Mouse (Mus musculus) gastrocnemius, postnatal 4 days (tissue): ENCODE measurements at regions not wholly inside any gene's neighbourhood (a gene's known extent, or its start where the extent isn't known, plus 50 kb on each side); places are given as distances from the start of the nearest gene placed in this dataset.

ENCODE experiments used
- DNase-seq, 2 experiments: peaks; one replicate each; pipeline ENCODE4 v3.0.0; 2021 to 2022; ENCODE audit warnings: low spot score in 2 of 2, mixed read lengths in 2 of 2

- no peak for DNase-seq
These were observed 443.7 kb upstream of the Sel1l start for GRCm38 (mm10) chr12:92292460-92293340.

GRCm38 (mm10) chr12:92291490-92291889 is 442.5 kb upstream of the Sel1l start:
- no peak for DNase-seq

DNA sequence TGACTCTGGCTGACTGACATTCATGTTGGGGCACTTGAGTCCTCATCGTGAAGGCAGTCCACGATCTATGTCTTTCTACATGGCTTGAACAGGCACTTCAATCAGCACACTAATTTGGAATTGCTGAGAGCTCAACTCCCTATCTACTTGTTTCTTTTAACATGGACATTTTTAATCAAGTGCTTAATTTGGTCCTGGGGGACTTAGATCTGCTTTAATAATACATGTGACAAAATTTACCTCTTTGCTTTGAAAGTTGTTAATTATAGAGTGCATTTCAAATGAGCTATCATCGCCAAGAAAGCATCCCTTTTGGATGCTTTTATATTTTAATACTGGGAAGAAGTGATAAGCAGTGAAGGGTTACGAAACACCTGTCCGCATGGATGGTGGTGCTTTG is 436.6 kb upstream of the Sel1l start:
- DNase-seq = no peak

DNA sequence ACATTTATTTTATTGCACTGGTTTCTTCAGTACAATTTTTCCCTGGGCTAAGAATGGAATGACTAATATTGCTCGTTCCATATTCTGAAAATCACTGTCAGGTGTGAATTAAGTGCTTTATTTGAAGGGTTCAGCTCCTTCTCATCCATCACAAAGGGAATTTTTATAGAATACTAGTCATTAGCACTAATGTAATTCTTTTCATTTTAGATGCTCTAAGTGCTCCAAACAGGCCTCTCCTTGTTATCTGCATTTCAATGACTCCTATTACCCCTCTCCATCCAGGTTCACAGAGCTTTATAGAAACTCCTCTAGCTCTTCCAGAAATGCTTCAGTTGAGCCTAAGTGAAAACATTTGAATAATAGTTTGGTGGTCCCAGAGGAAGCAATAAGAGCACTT is 431.5 kb upstream of the Sel1l start:
- no peak for DNase-seq

GRCm38 (mm10) chr12:92251962-92252361 is 403.0 kb upstream of the Sel1l start:
- no peak for DNase-seq

GRCm38 (mm10) chr12:92246790-92247451 is 398.0 kb upstream of the Sel1l start:
- no peak for DNase-seq

GRCm38 (mm10) chr12:92239956-92240699 is 391.2 kb upstream of the Sel1l start:
- DNase-seq = no peak

DNA sequence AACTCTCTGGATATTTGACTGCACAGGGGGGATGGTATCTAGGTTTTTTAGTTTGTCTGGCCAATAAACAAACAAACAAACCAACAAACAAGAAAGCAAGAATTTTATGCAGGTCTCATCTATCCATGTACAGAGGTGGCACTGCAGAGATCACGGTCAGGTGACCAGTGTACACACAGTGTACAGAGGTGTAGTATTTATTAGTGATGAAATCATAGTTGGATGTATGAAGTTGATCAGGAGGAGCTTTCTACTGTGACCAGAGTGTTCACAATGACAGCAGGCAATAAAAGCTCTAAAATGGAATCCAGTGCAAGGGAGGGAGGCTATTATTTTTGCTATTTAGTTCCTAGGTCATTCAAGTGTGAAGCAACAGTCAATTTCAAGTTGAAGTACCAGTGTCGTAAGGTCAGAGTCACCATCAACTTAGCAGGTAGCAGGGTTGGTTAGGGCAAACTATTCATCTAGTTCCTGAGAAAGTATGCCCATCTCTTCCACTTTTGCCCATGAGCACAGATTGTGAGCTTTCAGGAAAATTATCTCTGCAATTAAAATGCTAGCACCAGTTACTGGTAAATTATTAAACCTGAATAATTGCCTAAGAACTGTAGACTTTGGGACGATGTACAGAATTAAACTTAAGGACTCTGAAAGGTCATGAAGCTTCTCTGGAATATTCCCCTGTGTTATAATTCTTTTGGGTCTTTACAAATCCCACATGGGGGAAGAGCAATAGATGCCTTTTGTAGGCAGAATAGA is 384.9 kb upstream of the Sel1l start:
- no peak for DNase-seq

DNA sequence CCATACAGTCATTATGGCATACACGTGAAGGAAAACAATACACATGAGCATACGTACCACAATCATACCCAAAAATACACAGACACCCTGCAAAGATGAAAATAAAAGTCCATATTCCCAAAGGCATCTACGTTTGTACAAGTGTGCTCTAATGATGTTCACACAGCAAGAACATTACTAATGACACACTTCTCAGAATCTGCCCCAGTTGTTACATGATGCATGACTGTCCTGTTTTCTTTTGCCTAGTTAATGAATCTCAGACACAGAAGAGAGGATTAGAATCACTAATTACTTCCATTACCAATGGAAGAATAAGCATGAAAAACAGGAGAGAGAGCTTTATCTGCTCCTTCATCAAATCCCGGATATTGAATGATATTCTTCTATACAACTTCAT is 379.6 kb upstream of the Sel1l start:
- DNase-seq = no peak

DNA sequence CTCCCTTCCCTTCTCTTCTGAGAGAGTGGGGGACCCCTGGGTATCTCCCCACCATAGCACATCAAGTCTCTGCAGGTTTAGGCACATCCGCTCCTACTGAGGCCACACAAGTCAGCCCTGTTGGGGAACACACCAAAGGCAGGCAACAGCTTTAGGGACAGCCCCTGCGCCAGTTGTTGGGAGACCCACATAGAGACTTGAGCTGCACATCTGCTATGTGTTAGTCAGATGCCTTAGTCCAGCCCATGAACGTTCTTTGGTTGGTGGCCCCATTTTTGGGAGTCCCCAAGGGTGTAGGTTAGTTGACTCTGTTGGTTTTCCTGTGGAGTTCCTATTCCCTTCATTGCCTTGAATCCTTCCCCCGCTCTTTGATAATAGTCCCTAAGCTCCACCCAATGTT is 354.4 kb upstream of the Sel1l start:
- DNase-seq = no peak

DNA sequence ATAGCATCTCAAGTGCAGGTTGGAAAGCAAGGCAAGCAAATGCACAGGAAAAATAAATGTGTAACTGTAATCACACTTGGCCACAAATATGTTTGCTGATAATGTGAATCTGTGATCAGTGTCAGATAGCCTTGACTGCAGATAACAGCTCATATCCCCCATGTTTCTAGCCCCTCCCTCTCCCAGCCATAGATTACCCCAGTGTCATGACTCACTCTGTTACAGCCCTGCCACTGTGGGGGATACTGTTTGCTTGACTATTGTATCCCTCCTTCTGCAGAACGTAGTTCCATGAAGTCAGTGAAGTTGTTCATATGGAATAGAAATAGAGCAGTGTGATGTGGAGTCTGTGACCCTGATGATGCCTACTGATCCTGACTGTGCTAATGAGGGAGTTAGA is 351.6 kb upstream of the Sel1l start:
- DNase-seq = no peak

GRCm38 (mm10) chr12:92198738-92199477 is 350.0 kb upstream of the Sel1l start:
- no peak for DNase-seq

DNA sequence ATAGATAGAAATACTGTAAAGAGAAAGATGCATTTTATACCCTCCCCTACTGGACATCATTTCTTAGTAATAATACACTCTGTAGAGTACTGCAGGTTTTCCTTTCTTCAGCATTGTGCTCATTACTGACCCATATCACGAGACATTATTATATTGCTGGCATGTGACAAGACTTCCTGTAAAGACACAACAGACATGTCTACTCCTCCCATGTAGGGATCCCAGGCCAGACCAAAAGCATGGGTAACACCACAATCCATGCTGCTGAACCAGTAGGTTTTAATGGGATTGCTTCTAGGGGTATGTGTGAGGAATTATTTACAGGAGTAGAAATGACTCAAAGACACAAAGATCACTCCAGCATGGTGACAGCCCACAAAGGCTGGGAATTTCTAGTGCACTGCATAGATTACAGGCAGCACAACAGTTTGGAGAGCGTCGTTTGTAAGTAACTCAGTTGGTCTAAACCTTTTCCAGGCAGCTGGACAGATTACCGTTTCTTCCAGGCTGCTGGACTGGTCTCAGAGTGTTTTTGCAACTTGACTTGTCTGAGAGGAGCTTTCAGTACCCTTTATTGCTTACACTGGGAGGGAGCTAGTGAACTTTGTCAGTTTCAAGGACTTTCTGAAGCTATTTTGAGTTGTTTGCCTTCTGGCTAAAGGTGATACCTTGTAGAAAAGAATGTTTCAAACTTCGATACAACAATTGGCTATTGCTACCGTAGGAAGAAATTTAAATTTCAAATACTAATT is 345.2 kb upstream of the Sel1l start:
- no peak for DNase-seq

DNA sequence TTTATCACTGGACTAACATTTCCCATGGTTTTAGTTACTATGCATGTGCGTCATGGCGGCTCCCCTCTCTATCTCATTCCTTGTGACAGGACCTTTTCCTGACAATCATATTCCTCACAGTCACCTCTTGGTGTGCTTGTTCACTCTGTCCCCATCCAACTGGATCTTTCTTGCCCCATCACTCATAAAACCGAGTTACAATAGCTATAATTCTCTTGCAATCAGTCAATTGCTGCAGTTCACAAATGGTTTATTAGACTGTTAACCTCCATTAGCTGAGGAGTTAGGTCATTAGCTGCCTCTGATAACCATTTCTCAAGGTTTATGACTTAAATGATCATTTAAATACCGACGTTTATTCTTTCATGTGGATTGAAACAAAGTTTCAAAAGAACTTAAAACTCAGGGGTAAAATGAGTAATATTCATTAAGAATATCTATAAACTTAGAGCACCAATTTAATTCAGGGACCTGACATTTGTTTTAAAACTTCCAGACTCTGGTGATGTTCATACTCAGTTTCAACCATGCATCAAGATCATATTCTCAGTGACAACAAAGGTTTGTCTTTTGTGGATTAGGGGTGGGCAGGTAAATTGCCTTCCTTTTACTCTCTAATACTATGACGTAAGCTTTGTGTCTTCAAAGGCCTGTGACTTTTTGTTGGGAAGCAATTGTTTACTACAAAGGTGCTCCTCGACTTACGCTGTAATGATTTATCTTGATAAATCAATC is 344.4 kb upstream of the Sel1l start:
- DNase-seq = no peak

DNA sequence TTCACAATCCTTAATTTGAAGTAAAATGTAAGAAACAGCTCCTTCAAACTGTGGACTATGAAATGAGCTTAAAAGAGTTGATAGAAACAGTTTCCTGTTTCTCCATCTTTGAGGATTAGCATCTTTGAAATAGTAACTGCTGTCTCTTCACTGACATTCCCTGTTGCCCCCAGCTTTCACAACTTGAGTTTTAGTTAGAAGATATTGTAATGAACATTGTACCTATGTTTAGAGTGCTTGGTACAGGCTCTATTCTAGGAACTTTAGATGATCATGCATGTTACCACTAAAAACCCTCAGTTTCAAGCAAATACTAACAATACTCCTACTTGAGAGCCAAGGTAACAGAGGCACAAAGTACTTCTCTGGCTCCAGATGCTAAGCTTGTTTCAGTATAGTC is 340.1 kb upstream of the Sel1l start:
- DNase-seq = no peak

- DNase-seq = no peak
These were observed 338.2 kb upstream of the Sel1l start for GRCm38 (mm10) chr12:92187133-92187482.

DNA sequence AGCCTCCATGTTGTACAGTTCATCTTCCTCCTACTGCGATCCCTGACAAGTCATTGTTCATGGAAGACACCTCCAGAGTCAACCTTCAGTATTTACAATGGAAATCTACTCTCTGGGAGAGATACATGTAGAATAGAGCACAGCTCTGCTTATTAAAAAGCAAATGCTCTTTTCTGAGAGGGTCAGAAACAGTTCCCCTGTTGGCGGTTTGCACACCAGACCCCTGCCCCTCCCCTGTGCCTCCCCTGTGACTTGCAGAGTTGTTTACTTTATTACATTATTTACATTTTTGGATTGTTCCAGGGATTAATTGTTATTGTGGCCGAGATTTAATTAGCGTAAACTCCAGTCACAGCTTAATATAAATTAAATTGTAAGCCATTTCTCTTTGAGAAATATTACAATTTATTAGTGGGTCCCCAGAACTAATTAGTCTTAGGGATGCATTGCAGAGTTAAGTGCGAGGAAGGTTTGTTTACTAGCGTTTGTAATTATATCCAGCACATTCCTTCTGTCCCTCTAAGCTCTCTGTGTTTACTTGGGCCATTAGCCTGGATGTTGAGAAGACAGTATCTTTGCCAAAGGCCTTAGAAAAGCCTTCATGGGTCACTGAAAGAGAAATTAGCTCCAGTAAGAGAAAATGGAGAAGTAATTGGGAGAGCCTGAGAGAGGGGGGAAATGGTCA is 337.6 kb upstream of the Sel1l start:
- no peak for DNase-seq

GRCm38 (mm10) chr12:92179292-92179691 is 330.3 kb upstream of the Sel1l start:
- DNase-seq = no peak

- DNase-seq = peak in 1 of 2 experiments; percentile 8
These were observed 307.8 kb upstream of the Sel1l start for GRCm38 (mm10) chr12:92156726-92157125.
